Mouse (Mus musculus) liver, embryonic 13.5 days (tissue): ENCODE results near the gene Ccl6. TPM values are rescaled to one million over a fixed set of nuclear protein-coding genes. Genes with fewer than 3 reads are reported as not detected.

Source experiments
- ATAC-seq: fragments of 200-750 bp; cut with Nextera tagmentation; 2 replicates; pipeline ENCODE4 v1.8.0; 2017; ENCODE audit warnings: low read depth, mild to moderate bottlenecking, moderate number of reproducible peaks, moderate library complexity
- DNase-seq: peaks from one replicate; pipeline ENCODE4 v3.0.0; 2022
- H3K27ac ChIP-seq: fragments of 300-500 bp; sonication (generic); 2 replicates; pipeline ENCODE4 v1.5.1; 2015; ENCODE audit warnings: moderate library complexity, mild to moderate bottlenecking, inconsistent platforms
- H3K27me3 ChIP-seq: fragments of 300-500 bp; sonication (generic); 2 replicates; pipeline ENCODE4 v1.6.1; 2015; ENCODE audit warnings: mild to moderate bottlenecking, inconsistent platforms
- H3K36me3 ChIP-seq: fragments of 300-500 bp; sonication (generic); 2 replicates; pipeline ENCODE4 v1.6.1; 2015; ENCODE audit warnings: mild to moderate bottlenecking, inconsistent platforms
- H3K4me1 ChIP-seq: fragments of 300-500 bp; sonication (generic); replicated peaks from 2 replicates; pipeline ENCODE4 v1.6.1; 2015; ENCODE audit warnings: inconsistent platforms
- H3K4me2 ChIP-seq: fragments of 300-500 bp; sonication (generic); 2 replicates; pipeline ENCODE4 v1.6.1; 2015; ENCODE audit warnings: inconsistent platforms, mild to moderate bottlenecking, moderate library complexity
- H3K4me3 ChIP-seq: fragments of 300-500 bp; sonication (generic); replicated peaks from 2 replicates; pipeline ENCODE4 v1.5.1; 2015; ENCODE audit warnings: mild to moderate bottlenecking, inconsistent platforms
- H3K9ac ChIP-seq: fragments of 300-500 bp; sonication (generic); 2 replicates; pipeline ENCODE4 v1.6.1; 2015; ENCODE audit warnings: mild to moderate bottlenecking, inconsistent platforms
- H3K9me3 ChIP-seq: fragments of 300-500 bp; sonication (generic); replicated peaks from 2 replicates; pipeline ENCODE4 v1.6.1; 2016; ENCODE audit warnings: inconsistent platforms
- WGBS: fragments of 180-500 bp; shearing (Covaris S2); methylation state at CpG from one replicate; pipeline ENCODE4 v1.1.7; 2015; ENCODE audit not compliant: insufficient replicate concordance; 5-methylcytosine and 5-hydroxymethylcytosine counted together
- polyA plus RNA-seq: library from polyadenylated mRNA; unstranded; fragments of >200 nt; fragmentation: Nextera tagmentation; extraction: Ambion mirVana; gene quantifications from 2 replicates; pipeline ENCODE4 v1.2.1, GENCODE M21; 2015

The Ccl6 gene
- polyA plus RNA-seq, 1 experiment from 2014 or later: 8.8 TPM

DNA sequence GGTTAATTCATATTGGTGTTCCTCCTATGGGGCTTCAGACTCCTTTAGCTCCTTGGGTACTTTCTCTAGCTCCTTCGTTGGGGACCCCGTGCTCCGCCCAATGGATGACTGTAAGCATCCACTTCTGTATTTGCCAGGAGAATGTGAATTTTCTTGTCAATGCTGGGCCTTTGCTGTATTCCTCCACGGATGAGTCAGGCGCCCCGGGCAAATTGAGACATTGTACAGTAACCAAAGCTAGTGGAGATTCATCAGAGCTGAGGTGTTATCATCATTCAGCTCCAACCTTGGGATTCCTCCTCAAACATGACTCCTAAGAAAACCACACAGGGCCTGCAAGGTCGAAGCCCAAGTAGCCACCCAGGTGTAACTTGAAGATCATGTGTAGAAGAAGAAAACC is 4.9 kb upstream of the Ccl6 start:
- no peak overlapping the region for H3K4me2 ChIP-seq
- WGBS: 64% methylated on average over 7 of the region's 7 CpGs
- H3K27ac ChIP-seq: no peak overlapping the region
- H3K9me3 ChIP-seq: no peaks in the 10 kb centered on the region
- H3K9ac ChIP-seq: no peak overlapping the region
- DNase-seq (no peak), ATAC-seq (no peak)
- H3K36me3 ChIP-seq: no peaks in the 10 kb centered on the region
- H3K27me3 ChIP-seq: no peaks in the 10 kb centered on the region
- H3K4me1 ChIP-seq: 0 out of 2 replicates have a peak, but pooled peaks cover 3% of the 10 kb centered on the region
- H3K4me3 ChIP-seq: no peak overlapping the region

GRCm38 (mm10) chr11:83595669-83596455 is 3.0 kb upstream of the Ccl6 start:
- 52% methylated on average over 7 of the region's 7 CpGs for WGBS

DNA sequence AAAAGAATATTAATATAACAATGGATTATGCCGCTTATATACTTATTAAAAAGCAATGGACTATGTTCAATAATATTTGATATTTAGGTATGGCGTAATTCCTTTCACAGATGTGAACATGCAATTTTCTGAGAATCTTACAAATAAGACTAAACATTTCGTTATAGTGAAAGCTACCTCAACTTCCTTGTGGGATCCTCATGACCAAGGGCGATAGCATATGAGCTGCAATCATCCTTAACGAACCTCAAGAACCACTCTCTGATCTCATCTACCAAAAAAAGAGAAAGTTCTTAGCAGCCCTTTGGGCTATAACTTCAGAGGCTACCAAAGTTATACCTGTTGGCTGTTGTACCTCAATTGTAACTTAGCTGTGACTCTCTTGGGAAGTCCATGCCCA is 566 bp upstream of the Ccl6 start:
- 68% methylated on average over 5 of the region's 5 CpGs for WGBS
- H3K27ac ChIP-seq: no peak overlapping the region
- no peak overlapping the region for H3K4me3 ChIP-seq
- DNase-seq (no peak), ATAC-seq (no peak)
- no peaks in the 10 kb centered on the region for H3K9me3 ChIP-seq
- no peaks in the 10 kb centered on the region for H3K27me3 ChIP-seq
- no peaks in the 10 kb centered on the region for H3K36me3 ChIP-seq
- H3K9ac ChIP-seq: no peak overlapping the region
- H3K4me2 ChIP-seq: no peak overlapping the region
- 0 out of 2 replicates have a peak, but pooled peaks cover 3% of the 10 kb centered on the region for H3K4me1 ChIP-seq

More at GRCm38 (mm10) chr11:83595669-83596455, 3.0 kb upstream of the Ccl6 start:
- H3K4me3 ChIP-seq: no peak overlapping the region
- no peaks in the 10 kb centered on the region for H3K27me3 ChIP-seq
- H3K9ac ChIP-seq: no peak overlapping the region
- H3K4me1 ChIP-seq: 0 out of 2 replicates have a peak, but pooled peaks cover 3% of the 10 kb centered on the region
- DNase-seq (no peak), ATAC-seq (no peak)
- no peaks in the 10 kb centered on the region for H3K36me3 ChIP-seq
- H3K9me3 ChIP-seq: no peaks in the 10 kb centered on the region
- no peak overlapping the region for H3K27ac ChIP-seq
- no peak overlapping the region for H3K4me2 ChIP-seq

DNA sequence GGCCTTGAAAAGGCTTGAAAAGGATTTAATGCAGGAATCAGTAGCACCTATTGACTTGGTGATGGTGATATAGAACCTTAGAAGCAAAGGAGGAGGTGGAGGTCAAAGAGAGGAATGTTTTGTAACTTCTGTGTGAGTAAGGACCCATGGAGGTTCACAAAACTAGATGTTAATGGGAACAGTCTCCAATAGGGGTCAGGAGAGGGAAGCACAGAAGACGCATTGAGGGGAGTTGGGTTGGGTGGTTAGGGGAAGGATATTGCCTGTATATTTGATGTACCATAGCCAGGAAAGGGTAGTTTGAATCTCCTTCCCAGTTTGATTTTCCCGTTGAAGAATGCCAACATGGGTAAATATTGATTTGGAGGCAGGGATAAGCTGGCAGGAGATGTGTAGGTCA is 8.7 kb downstream of the Ccl6 start:
- no peaks in the 10 kb centered on the region for H3K36me3 ChIP-seq
- WGBS: 27% methylated on average over 2 of the region's 2 CpGs
- H3K4me3 ChIP-seq: no peak overlapping the region
- ATAC-seq (no peak), DNase-seq (no peak)
- H3K4me2 ChIP-seq: no peak overlapping the region
- H3K4me1 ChIP-seq: peaks cover 5% of the 10 kb centered on the region; the same call in 1 of the 2 replicates
- H3K9ac ChIP-seq: no peak overlapping the region
- no peak overlapping the region for H3K27ac ChIP-seq
- H3K27me3 ChIP-seq: no peaks in the 10 kb centered on the region
- no peaks in the 10 kb centered on the region for H3K9me3 ChIP-seq

GRCm38 (mm10) chr11:83583450-83583754 is 9.5 kb downstream of the Ccl6 start:
- no peak for ATAC-seq
- H3K4me2 ChIP-seq: no peak overlapping the region
- DNase-seq: no peak
- no peaks in the 10 kb centered on the region for H3K36me3 ChIP-seq
- no peak overlapping the region for H3K9ac ChIP-seq
- peaks cover 7% of the 10 kb centered on the region; the same call in 1 of the 2 replicates for H3K4me1 ChIP-seq
- H3K27ac ChIP-seq: no peak overlapping the region
- H3K27me3 ChIP-seq: no peaks in the 10 kb centered on the region
- H3K4me3 ChIP-seq: no peak overlapping the region
- H3K9me3 ChIP-seq: no peaks in the 10 kb centered on the region

GRCm38 (mm10) chr11:83582626-83583449 is 10.0 kb downstream of the Ccl6 start:
- WGBS: 49% methylated on average over 4 of the region's 4 CpGs
- Histone ChIP-seq H3K36me3 (no peaks in the 10 kb centered on the region), H3K4me1 (peaks cover 7% of the 10 kb centered on the region; the same call in 1 of the 2 replicates), H3K9me3 (no peaks in the 10 kb centered on the region), H3K9ac (no peak overlapping the region), H3K27me3 (no peaks in the 10 kb centered on the region), H3K27ac (no peak overlapping the region), H3K4me3 (no peak overlapping the region), H3K4me2 (no peak overlapping the region)
- ATAC-seq: no peak
- no peak for DNase-seq

DNA sequence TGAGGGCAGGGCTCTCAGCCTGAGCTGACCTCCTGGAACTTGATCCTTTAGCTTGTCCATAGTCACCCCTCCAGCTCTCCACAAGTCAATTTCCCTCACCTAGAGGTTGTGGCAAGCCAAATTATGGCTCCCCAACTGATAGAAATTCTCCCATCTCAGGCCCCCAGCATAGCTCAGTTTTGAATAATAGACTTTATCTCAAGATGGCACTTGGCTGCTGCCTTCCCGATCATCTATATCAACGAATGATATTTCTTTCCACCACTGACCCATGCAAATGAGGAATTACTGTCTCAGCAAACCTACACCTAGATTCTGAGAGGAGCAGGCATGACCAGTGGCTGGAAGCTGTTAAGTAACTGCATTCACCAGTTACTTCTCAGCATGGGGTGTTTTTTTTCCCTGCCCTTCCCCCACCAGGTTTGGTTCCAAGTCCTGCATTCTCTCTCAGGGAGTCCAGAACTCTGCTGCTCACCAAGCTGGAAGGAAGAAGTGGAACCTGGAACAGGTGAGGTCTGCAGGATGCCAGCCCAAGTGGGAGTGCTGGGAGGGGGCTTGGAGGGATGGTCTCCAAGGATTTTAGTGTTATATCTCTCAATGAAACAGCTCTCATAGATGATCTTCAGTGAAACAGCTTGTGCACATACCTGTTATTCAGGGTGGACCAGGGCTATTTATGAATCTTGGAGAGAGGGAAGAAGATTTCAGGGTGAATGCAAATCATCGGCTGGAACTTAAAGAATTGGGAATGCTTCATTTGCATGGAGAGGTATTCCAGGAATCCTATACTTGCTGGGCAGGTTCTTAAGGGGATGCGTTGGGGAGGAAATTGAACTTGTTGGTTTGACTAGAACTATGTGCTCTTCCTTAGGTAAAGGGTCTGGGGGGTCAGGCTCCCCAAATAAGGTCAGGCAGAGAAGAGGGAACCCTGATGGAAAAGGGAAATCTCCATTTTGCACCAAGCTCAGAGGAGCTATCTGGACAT is 11.0 kb downstream of the Ccl6 start:
- no peak for ATAC-seq
- no peaks in the 10 kb centered on the region for H3K27me3 ChIP-seq
- no peak for DNase-seq
- no peak overlapping the region for H3K27ac ChIP-seq
- H3K4me1 ChIP-seq: peaks cover 7% of the 10 kb centered on the region; the same call in 1 of the 2 replicates
- no peak overlapping the region for H3K4me2 ChIP-seq
- no peak overlapping the region for H3K4me3 ChIP-seq
- H3K9me3 ChIP-seq: no peaks in the 10 kb centered on the region
- WGBS: 63% methylated on average over 4 of the region's 4 CpGs
- no peak overlapping the region for H3K9ac ChIP-seq
- H3K36me3 ChIP-seq: no peaks in the 10 kb centered on the region

- 52% methylated on average over 1 of the region's 1 CpGs for WGBS
- H3K4me2 ChIP-seq: no peak overlapping the region
- no peak overlapping the region for H3K4me3 ChIP-seq
- peaks cover 7% of the 10 kb centered on the region; the same call in 1 of the 2 replicates for H3K4me1 ChIP-seq
- no peaks in the 10 kb centered on the region for H3K9me3 ChIP-seq
- no peaks in the 10 kb centered on the region for H3K36me3 ChIP-seq
- no peak overlapping the region for H3K9ac ChIP-seq
- H3K27me3 ChIP-seq: no peaks in the 10 kb centered on the region
- no peak overlapping the region for H3K27ac ChIP-seq
- DNase-seq: no peak
- ATAC-seq: no peak
Measured at GRCm38 (mm10) chr11:83580699-83581232, 12.1 kb downstream of the Ccl6 start.

DNA sequence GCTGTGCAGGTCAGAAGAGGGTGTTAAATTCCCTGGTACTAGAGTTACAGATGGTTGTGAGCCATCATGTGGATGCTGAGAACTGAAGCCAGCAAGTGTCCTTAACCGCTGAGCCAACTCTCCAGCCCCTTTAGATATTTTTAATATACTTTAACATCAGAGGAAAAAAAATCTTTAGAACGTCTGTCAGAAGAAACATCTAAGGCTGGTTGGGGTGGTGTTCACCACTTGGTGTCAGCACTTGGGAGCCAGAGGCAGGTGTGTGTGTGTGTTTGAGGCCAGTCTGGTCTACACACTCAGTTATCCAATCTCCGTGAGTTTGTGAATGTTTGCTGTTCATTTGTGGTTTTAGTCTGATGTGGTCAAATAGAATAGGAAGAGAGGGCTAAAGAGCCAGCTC is 13.9 kb downstream of the Ccl6 start:
- no peak for ATAC-seq

DNA sequence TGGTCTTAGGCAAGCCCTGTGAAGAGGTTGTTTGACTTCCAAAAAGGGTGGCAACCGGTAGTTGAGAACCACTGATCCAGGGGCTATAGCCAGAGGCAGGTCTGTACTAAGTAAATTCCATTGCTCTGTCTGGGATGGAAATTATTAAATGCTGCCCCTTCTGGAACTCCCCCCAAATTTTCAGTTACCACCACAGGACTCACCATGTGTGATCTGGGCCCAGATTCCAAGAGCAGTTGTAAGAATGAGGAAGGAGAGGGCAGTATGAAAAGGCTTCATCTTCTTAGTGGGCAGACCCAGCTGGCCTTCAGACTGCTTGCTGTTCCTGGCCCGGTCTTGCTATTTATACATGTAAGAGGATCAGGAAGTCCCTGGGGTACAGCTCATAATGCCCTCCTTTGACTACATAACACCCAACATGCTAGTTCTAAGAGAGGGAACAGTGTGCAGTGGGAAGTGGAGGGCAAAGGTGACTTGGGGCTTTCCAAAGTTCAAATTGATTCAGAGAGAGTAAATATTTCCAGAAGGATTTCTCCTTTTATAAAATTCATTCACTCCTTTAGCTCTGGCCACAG is 14.6 kb downstream of the Ccl6 start, which contains the start of gene Ccl9:
Gene Ccl9, minus strand, starts transcription at position 451 of the 575 bp plus-strand sequence.
- Histone ChIP-seq H3K4me3 (no peak within 1 kb of the TSS), H3K4me2 (peak within 1 kb of the TSS; percentile 14; the same call in 1 of the 2 replicates), H3K36me3 (no peaks in the 10 kb centered on the region), H3K27me3 (no peaks in the 10 kb centered on the region), H3K4me1 (peaks cover 7% of the 10 kb centered on the region; the same call in 1 of the 2 replicates), H3K9ac (no peak within 1 kb of the TSS), H3K9me3 (no peaks in the 10 kb centered on the region), H3K27ac (peak within 1 kb of the TSS; percentile 47; the same call in 1 of the 2 replicates)
- ATAC-seq (0 out of 2 replicates have a peak, but pooled peaks have one; percentile 29), DNase-seq (no peak)
- WGBS: 47% methylated on average over 2 of the region's 2 CpGs

More for the DNA sequence above, 13.9 kb downstream of the Ccl6 start:
- H3K9ac ChIP-seq: no peak overlapping the region
- H3K36me3 ChIP-seq: no peaks in the 10 kb centered on the region
- no peak overlapping the region for H3K4me3 ChIP-seq
- DNase-seq: no peak
- H3K4me2 ChIP-seq: no peak overlapping the region
- H3K4me1 ChIP-seq: peaks cover 7% of the 10 kb centered on the region; the same call in 1 of the 2 replicates
- no peaks in the 10 kb centered on the region for H3K27me3 ChIP-seq
- WGBS: 32% methylated on average over 3 of the region's 3 CpGs
- H3K9me3 ChIP-seq: no peaks in the 10 kb centered on the region
- no peak overlapping the region for H3K27ac ChIP-seq
